Mouse (Mus musculus) liver, adult 2 months (tissue): ENCODE results near the gene Tmcc3. TPM values are rescaled to one million over a fixed set of nuclear protein-coding genes. Genes with fewer than 3 reads are reported as not detected.

Source experiments
- DNase-seq: peaks from one replicate; pipeline ENCODE4 v3.0.0-alpha.2; 2011; ENCODE audit warnings: low read depth, low spot score; ENCODE audit errors: extremely low read depth
- H3K27ac ChIP-seq: fragments of 200-500 bp; replicated peaks from 2 replicates; pipeline ENCODE4 v1.5.1; 2012; ENCODE audit warnings: low read depth, mild to moderate bottlenecking, control low read depth, inconsistent platforms, low read length; ENCODE audit not compliant: insufficient read depth
- H3K27me3 ChIP-seq: fragments of 200-500 bp; 2 replicates; pipeline ENCODE4 v1.6.1; 2012; ENCODE audit warnings: mild to moderate bottlenecking, moderate library complexity, low read length, inconsistent platforms; ENCODE audit not compliant: control insufficient read depth, insufficient read depth
- H3K36me3 ChIP-seq: fragments of 200-500 bp; 2 replicates; pipeline ENCODE4 v1.6.1; 2012; ENCODE audit warnings: low read length, inconsistent platforms; ENCODE audit not compliant: control insufficient read depth, insufficient read depth
- H3K4me1 ChIP-seq: fragments of 200-500 bp; 2 replicates; pipeline ENCODE4 v1.6.1; 2011; ENCODE audit warnings: low read length; ENCODE audit not compliant: control insufficient read depth, insufficient read depth
- H3K4me3 ChIP-seq: fragments of 200-500 bp; 2 replicates; pipeline ENCODE4 v1.5.1; 2011; ENCODE audit warnings: low read depth, mild to moderate bottlenecking, control low read depth, low read length, moderate library complexity; ENCODE audit not compliant: insufficient read depth
- H3K79me2 ChIP-seq: fragments of 200-500 bp; 2 replicates; pipeline ENCODE4 v1.6.1; 2012; ENCODE audit warnings: inconsistent platforms, mild to moderate bottlenecking, low read length, moderate library complexity; ENCODE audit not compliant: control insufficient read depth, insufficient read depth
- H3K9ac ChIP-seq: fragments of 200-500 bp; 2 replicates; pipeline ENCODE4 v1.6.1; 2012; ENCODE audit warnings: low read depth, mild to moderate bottlenecking, control low read depth, inconsistent platforms, low read length
- CTCF ChIP-seq: fragments of 200-500 bp; IDR thresholded peaks from 2 replicates; pipeline ENCODE4 v1.5.1; 2011; ENCODE audit warnings: low read depth, low read length, control low read depth
- POLR2A ChIP-seq: fragments of 200-500 bp; IDR thresholded peaks from 2 replicates; pipeline ENCODE4 v1.6.1; 2011; ENCODE audit warnings: low read length, control low read depth; ENCODE audit not compliant: insufficient read depth; ENCODE audit errors: extremely low read depth
- WGBS: fragments of 180-500 bp; shearing (Covaris S2); methylation state at CpG from one replicate; pipeline ENCODE4 v1.1.7; 2018; 5-methylcytosine and 5-hydroxymethylcytosine counted together
- polyA plus RNA-seq: library from polyadenylated mRNA; depleted of rRNA; stranded (reverse); fragments of >200 nt; gene quantifications from 2 replicates; pipeline ENCODE4 v1.2.3, GENCODE M21; 2012
- total RNA-seq: library from RNA; depleted of rRNA; stranded (reverse); fragments of >200 nt; gene quantifications from 2 replicates; pipeline ENCODE4 v1.2.3, GENCODE M21; 2014

Tmcc3 gene
- total and polyA plus RNA-seq, 2 experiments, result 3.2 to 7.9 TPM

- Histone ChIP-seq H3K36me3 (no peaks in the 10 kb centered on the region), H3K9ac (no peak overlapping the region), H3K4me1 (peaks cover 23% of the 10 kb centered on the region), H3K4me3 (no peak overlapping the region), H3K79me2 (peaks cover 12% of the 10 kb centered on the region; the same call in 1 of the 2 replicates), H3K27me3 (no peaks in the 10 kb centered on the region), H3K27ac (peak overlapping the region; percentile 3; the same call in 1 of the 2 replicates)
- WGBS, result 76% methylated on average over 9 of the region's 9 CpGs
- DNase-seq, result no peak
- TF ChIP-seq POLR2A (no peak), CTCF (no peak)
These were observed 238.9 kb downstream of the Tmcc3 start for GRCm38 (mm10) chr10:94550649-94551048.

- H3K27me3 ChIP-seq, result no peaks in the 10 kb centered on the region
- 62% methylated on average over 2 of the region's 2 CpGs for WGBS
- H3K79me2 ChIP-seq, result peaks cover 12% of the 10 kb centered on the region; the same call in 1 of the 2 replicates
- no peak overlapping the region for H3K4me3 ChIP-seq
- no peak overlapping the region for H3K27ac ChIP-seq
- H3K4me1 ChIP-seq, result peaks cover 19% of the 10 kb centered on the region
- no peaks in the 10 kb centered on the region for H3K36me3 ChIP-seq
- TF ChIP-seq POLR2A, result no peak
- TF ChIP-seq CTCF, result no peak
- H3K9ac ChIP-seq, result no peak overlapping the region
- no peak for DNase-seq
These were observed 239.3 kb downstream of the Tmcc3 start for GRCm38 (mm10) chr10:94551065-94551464.

GRCm38 (mm10) chr10:94551511-94551910 is 239.8 kb downstream of the Tmcc3 start:
- Histone ChIP-seq H3K36me3 (no peaks in the 10 kb centered on the region), H3K4me1 (peaks cover 15% of the 10 kb centered on the region), H3K9ac (no peak overlapping the region), H3K27ac (no peak overlapping the region), H3K79me2 (peaks cover 12% of the 10 kb centered on the region; the same call in 1 of the 2 replicates), H3K4me3 (no peak overlapping the region), H3K27me3 (no peaks in the 10 kb centered on the region)
- TF ChIP-seq POLR2A (no peak), CTCF (no peak)
- DNase-seq, result no peak
- 90% methylated on average over 6 of the region's 6 CpGs for WGBS

- DNase-seq, result no peak
- no peaks in the 10 kb centered on the region for H3K27me3 ChIP-seq
- WGBS, result 61% methylated on average over 7 of the region's 7 CpGs
- TF ChIP-seq POLR2A, result no peak
- no peak for TF ChIP-seq CTCF
- no peaks in the 10 kb centered on the region for H3K36me3 ChIP-seq
- no peak overlapping the region for H3K9ac ChIP-seq
- H3K79me2 ChIP-seq, result peaks cover 12% of the 10 kb centered on the region; the same call in 1 of the 2 replicates
- H3K4me3 ChIP-seq, result no peak overlapping the region
- peaks cover 12% of the 10 kb centered on the region for H3K4me1 ChIP-seq
- H3K27ac ChIP-seq, result no peak overlapping the region
These were observed 240.3 kb downstream of the Tmcc3 start for GRCm38 (mm10) chr10:94551924-94552523.

- Histone ChIP-seq H3K27ac (no peak overlapping the region), H3K79me2 (peaks cover 12% of the 10 kb centered on the region; the same call in 1 of the 2 replicates), H3K4me1 (peaks cover 4% of the 10 kb centered on the region), H3K27me3 (no peaks in the 10 kb centered on the region), H3K4me3 (no peak overlapping the region), H3K9ac (no peak overlapping the region), H3K36me3 (no peaks in the 10 kb centered on the region)
- TF ChIP-seq CTCF, result no peak
- TF ChIP-seq POLR2A, result no peak
- 53% methylated on average over 2 of the region's 2 CpGs for WGBS
- DNase-seq, result no peak
These were observed 243.6 kb downstream of the Tmcc3 start for GRCm38 (mm10) chr10:94555394-94555793.

GRCm38 (mm10) chr10:94557428-94558149 is 245.8 kb downstream of the Tmcc3 start:
- TF ChIP-seq CTCF, result no peak
- no peak for TF ChIP-seq POLR2A

More at GRCm38 (mm10) chr10:94557428-94558149, 245.8 kb downstream of the Tmcc3 start:
- peaks cover 4% of the 10 kb centered on the region for H3K4me1 ChIP-seq
- peaks cover 8% of the 10 kb centered on the region; the same call in 1 of the 2 replicates for H3K79me2 ChIP-seq
- no peak overlapping the region for H3K4me3 ChIP-seq
- H3K27me3 ChIP-seq, result no peaks in the 10 kb centered on the region
- 52% methylated on average over 6 of the region's 6 CpGs for WGBS
- H3K9ac ChIP-seq, result no peak overlapping the region
- DNase-seq, result peak; percentile 68
- H3K27ac ChIP-seq, result no peak overlapping the region
- no peaks in the 10 kb centered on the region for H3K36me3 ChIP-seq
